Mouse (Mus musculus): ENCODE data around the gene Fkbp15.

GRCm38 (mm10) chr4:62364299-62364698 lies 4.0 kb upstream of the Fkbp15 start:
- TF ChIP-seq EP300 (IDR thresholded peaks at IDR 0.05; ENCODE audit: insufficient read depth, low read depth, low read length) (no peak), CTCF (IDR thresholded peaks at IDR 0.05) (no peak), POLR2A (IDR thresholded peaks at IDR 0.05; ENCODE audit: insufficient read depth, low read depth, low read length) (no peak)
